Mouse (Mus musculus) C2C12 (cell line): Measurements from ENCODE around the gene Abcc1. TPM values are rescaled to one million over a fixed set of nuclear protein-coding genes. Genes with fewer than 3 reads are reported as not detected.

Experiments used
- H3K27me3 ChIP-seq: one replicate; pipeline ENCODE4 v1.6.1; 2011; ENCODE audit not compliant: control insufficient read depth, insufficient read depth, insufficient read length
- H3K36me3 ChIP-seq: one replicate; pipeline ENCODE4 v1.6.1; 2011; ENCODE audit not compliant: control insufficient read depth, insufficient read depth
- H3K4me3 ChIP-seq: one replicate; pipeline ENCODE4 v1.5.1; 2011; ENCODE audit warnings: mild to moderate bottlenecking, control low read depth; ENCODE audit not compliant: poor library complexity, insufficient read depth, severe bottlenecking
- H3K79me2 ChIP-seq: one replicate; pipeline ENCODE4 v1.6.1; 2011; ENCODE audit not compliant: control insufficient read depth, insufficient read depth
- H3K79me3 ChIP-seq: one replicate; pipeline ENCODE4 v1.6.1; 2011; ENCODE audit warnings: low read depth, control low read depth
- H3ac ChIP-seq: one replicate; pipeline ENCODE3; 2011; ENCODE audit warnings: low read depth; ENCODE audit not compliant: control insufficient read depth, insufficient read length
- CEBPB ChIP-seq: IDR thresholded peaks from one replicate; pipeline ENCODE4 v1.6.1; 2011; ENCODE audit warnings: low read depth, mild to moderate bottlenecking, control low read depth, moderate library complexity
- CTCF ChIP-seq: IDR thresholded peaks from one replicate; pipeline ENCODE4 v1.5.1; 2011; ENCODE audit not compliant: control insufficient read depth, insufficient read depth, insufficient read length
- FOSL1 ChIP-seq: IDR thresholded peaks from one replicate; pipeline ENCODE4 v1.8.0; 2011; ENCODE audit warnings: mild to moderate bottlenecking, low read length; ENCODE audit not compliant: poor library complexity, insufficient read depth, severe bottlenecking
- MAX ChIP-seq: IDR thresholded peaks from one replicate; pipeline ENCODE4 v1.6.1; 2011; ENCODE audit warnings: mild to moderate bottlenecking, control low read depth
- MYOD1 ChIP-seq: IDR thresholded peaks from one replicate; pipeline ENCODE4 v1.6.1; 2011; ENCODE audit warnings: low read depth; ENCODE audit not compliant: control insufficient read depth, insufficient read length
- MYOG ChIP-seq: IDR thresholded peaks from one replicate; pipeline ENCODE4 v1.6.1; 2011; ENCODE audit not compliant: control insufficient read depth, insufficient read length; ENCODE audit errors: extremely low read depth
- USF1 ChIP-seq: IDR thresholded peaks from one replicate; pipeline ENCODE4 v1.6.1; 2011; ENCODE audit warnings: low read depth, mild to moderate bottlenecking, control low read depth, moderate library complexity
- polyA plus RNA-seq: library from polyadenylated mRNA; unstranded; fragments of >200 nt; fragmentation: generic; extraction: Trizol; gene quantifications from one replicate; pipeline ENCODE4 v1.2.1, GENCODE M21; 2012; ENCODE audit warnings: missing spikeins

The Abcc1 gene
- polyA plus RNA-seq, 1 experiment: 35.8 TPM

DNA sequence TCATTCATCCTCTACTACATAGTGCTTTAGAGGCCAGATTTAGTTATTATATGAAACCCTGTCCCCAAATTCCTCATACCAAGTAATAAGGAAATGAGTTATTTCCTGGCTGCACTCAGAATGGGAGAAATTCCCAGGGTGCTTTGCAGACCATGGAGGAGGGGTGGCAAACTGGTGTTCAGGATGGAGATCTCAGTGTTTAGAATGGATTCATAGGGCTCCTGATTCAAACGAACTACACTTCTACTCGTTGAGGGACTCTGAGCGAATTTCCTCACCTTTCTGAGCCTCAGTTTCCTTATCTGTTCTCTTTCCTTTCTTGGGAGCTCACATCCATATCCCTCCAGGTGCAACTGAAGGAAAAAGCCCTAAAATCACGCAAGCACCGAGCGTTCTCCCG lies 427 bp upstream of the Abcc1 start:
- peaks cover 51% of the 10 kb centered on the region for H3K79me2 ChIP-seq
- no peaks in the 10 kb centered on the region for H3K27me3 ChIP-seq
- peak overlapping the region; percentile 94 for H3ac ChIP-seq
- TF ChIP-seq FOSL1 (no peak), CTCF (no peak), USF1 (no peak), MAX (no peak), MYOD1 (no peak)
- H3K36me3 ChIP-seq: peaks cover 14% of the 10 kb centered on the region
- H3K4me3 ChIP-seq: peak overlapping the region; percentile 76
- peaks cover 43% of the 10 kb centered on the region for H3K79me3 ChIP-seq

- Histone ChIP-seq H3K79me3 (peaks cover 56% of the 10 kb centered on the region), H3K36me3 (peaks cover 14% of the 10 kb centered on the region), H3K4me3 (peak overlapping the region; percentile 76), H3K27me3 (no peaks in the 10 kb centered on the region), H3ac (peak overlapping the region; percentile 69), H3K79me2 (peaks cover 65% of the 10 kb centered on the region)
- TF ChIP-seq FOSL1 (no peak), MYOG (no peak), MYOD1 (no peak), CTCF (no peak), USF1 (no peak), MAX (no peak), CEBPB (no peak)
Observed at GRCm38 (mm10) chr16:14362099-14362820, 902 bp downstream of the Abcc1 start.

GRCm38 (mm10) chr16:14363496-14363895 lies 2.1 kb downstream of the Abcc1 start:
- no peaks in the 10 kb centered on the region for H3K27me3 ChIP-seq
- no peak overlapping the region for H3ac ChIP-seq
- no peak overlapping the region for H3K4me3 ChIP-seq
- TF ChIP-seq CEBPB: no peak
- TF ChIP-seq CTCF: no peak
- peaks cover 77% of the 10 kb centered on the region for H3K79me2 ChIP-seq
- peaks cover 68% of the 10 kb centered on the region for H3K79me3 ChIP-seq
- H3K36me3 ChIP-seq: peaks cover 17% of the 10 kb centered on the region

DNA sequence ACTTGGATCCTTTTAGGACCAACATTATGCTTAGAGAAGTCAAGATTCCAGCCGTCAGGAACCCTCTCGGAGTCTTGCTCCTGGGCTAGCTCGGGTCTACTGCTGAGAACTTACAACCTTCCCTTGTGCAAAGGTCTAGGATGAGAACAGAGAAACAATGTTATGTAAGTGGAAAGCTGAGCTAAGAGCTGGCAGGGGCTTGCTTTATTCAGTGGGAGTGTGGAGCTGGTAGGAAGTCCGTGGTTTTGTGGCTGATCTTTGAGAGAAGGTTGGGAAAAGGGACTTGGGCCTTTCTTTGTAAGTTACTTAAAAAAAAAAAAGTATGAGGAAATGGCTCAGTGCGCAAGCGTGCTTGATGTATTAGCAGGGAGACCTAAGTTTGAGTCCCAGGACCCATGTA lies 2.7 kb downstream of the Abcc1 start:
- H3K4me3 ChIP-seq: no peak overlapping the region
- H3K79me3 ChIP-seq: peaks cover 74% of the 10 kb centered on the region
- no peak for TF ChIP-seq MYOG
- no peak for TF ChIP-seq MAX
- no peak for TF ChIP-seq CTCF
- TF ChIP-seq CEBPB: no peak
- TF ChIP-seq FOSL1: no peak
- TF ChIP-seq MYOD1: no peak
- no peak for TF ChIP-seq USF1
- H3ac ChIP-seq: no peak overlapping the region
- peaks cover 23% of the 10 kb centered on the region for H3K36me3 ChIP-seq
- H3K27me3 ChIP-seq: no peaks in the 10 kb centered on the region
- H3K79me2 ChIP-seq: peaks cover 83% of the 10 kb centered on the region

DNA sequence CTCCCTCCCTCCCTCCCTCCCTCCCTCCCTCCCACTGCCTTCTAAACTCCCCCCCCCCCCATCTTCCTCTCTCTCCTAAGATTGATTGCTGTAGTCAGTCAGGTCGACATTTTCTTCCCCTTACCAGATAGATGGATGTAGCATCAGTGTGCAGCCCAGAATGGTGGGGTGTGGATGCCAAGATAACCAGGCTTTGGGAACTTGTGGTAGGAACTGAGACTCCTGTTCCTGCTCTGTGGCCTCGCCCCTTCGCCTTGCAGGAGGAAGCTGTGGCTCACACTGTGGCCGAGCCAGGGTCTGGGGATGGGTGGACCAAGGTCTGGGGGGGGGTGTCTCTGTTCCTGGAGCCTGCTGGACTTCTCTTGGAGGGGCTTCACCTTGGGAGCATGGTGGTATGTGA lies 4.1 kb downstream of the Abcc1 start:
- Histone ChIP-seq H3K27me3 (no peaks in the 10 kb centered on the region), H3K4me3 (no peak overlapping the region), H3ac (no peak overlapping the region), H3K79me3 (peaks cover 88% of the 10 kb centered on the region), H3K36me3 (peaks cover 26% of the 10 kb centered on the region), H3K79me2 (peaks cover 97% of the 10 kb centered on the region)
- TF ChIP-seq MYOG (no peak), MYOD1 (no peak), MAX (no peak)

- H3K79me3 ChIP-seq: peaks cover 94% of the 10 kb centered on the region
- H3K79me2 ChIP-seq: peaks cover 100% of the 10 kb centered on the region
- H3K36me3 ChIP-seq: peaks cover 26% of the 10 kb centered on the region
- TF ChIP-seq FOSL1: no peak
- no peak for TF ChIP-seq CTCF
- no peak for TF ChIP-seq CEBPB
- H3K4me3 ChIP-seq: no peak overlapping the region
- H3K27me3 ChIP-seq: no peaks in the 10 kb centered on the region
- H3ac ChIP-seq: no peak overlapping the region
Observed at GRCm38 (mm10) chr16:14366017-14366416, 4.7 kb downstream of the Abcc1 start.
